Comparison of ENCODE assay signal across 9 mouse cellular contexts in genomic region chr7:142255517-142255916, GRCm38 (mm10). TPM values are rescaled to one million over a fixed set of nuclear protein-coding genes. Genes with fewer than 3 reads are reported as not detected.
DNase-seq lines count a peak whose midpoint lies in the region; ATAC-seq and TF ChIP-seq lines count a peak whose summit lies in the region.
"Had no signal": no experiment of that assay in that cellular context is flagged by ENCODE, and none has a peak within 500 bp of the region (broad histone marks: within the 10 kb centered on the region; RNA-seq: fewer than 3 reads in every experiment).

No protein-coding gene starts in this region.

- DNase-seq in heart, postnatal 10 days, result peak; percentile 31 to 55
- DNase-seq in heart, postnatal 25 days (ENCODE audit: low spot score), result no peak
- DNase-seq in 3T3-L1 (ENCODE audit: low read depth, low spot score) (peak; percentile 53), R1 (ENCODE audit: low read depth, low spot score) (peak; percentile 34)
- DNase-seq in layer of hippocampus, postnatal 10 days (ENCODE audit: low spot score in 2 of 2), result peak; percentile 53 to 54
- DNase-seq in c-Kit-positive CD71-positive TER-119-positive erythroid progenitor cells, embryonic 14.5 days (ENCODE audit: low spot score), result no peak

- peak; percentile 61; the same call in 1 of the 2 replicates for ATAC-seq in monocyte, adult 5-6 weeks (replicated peaks; ENCODE audit: insufficient number of reproducible peaks, low FRiP score, low TSS enrichment, poor library complexity, severe bottlenecking)

- TF ChIP-seq POLR2A in cortical plate, adult 2 months (IDR thresholded peaks at IDR 0.05; ENCODE audit: extremely low read depth, insufficient read depth, low read length), result no peak

- no peak overlapping the region for H3K27ac ChIP-seq in cortical plate, adult 2 months (ENCODE audit: insufficient read depth, low read length)

- no peak overlapping the region for H3K4me3 ChIP-seq in cortical plate, adult 2 months (ENCODE audit: insufficient read depth, low read length)

- intact Hi-C loops in heart, postnatal 10 days (cut with DNase I), result no loop called here
- intact Hi-C loops in heart, postnatal 25 days (cut with DNase I), result no loop called here

- TF ChIP-seq CTCF in cortical plate, adult 2 months (IDR thresholded peaks at IDR 0.05; ENCODE audit: extremely low read depth, insufficient read depth, low read length), result peak; percentile 74

- no peaks in the 10 kb centered on the region for H3K4me1 ChIP-seq in cortical plate, adult 2 months (ENCODE audit: control insufficient read depth, insufficient read depth, low read length)

RNA-seq across cellular contexts. Expression of gene Gm2431, which starts 2.6 kb away (rescaled TPM):
- not detected for total RNA-seq in heart, postnatal 10 days (2021)
- total RNA-seq in heart, postnatal 25 days (2021), result not detected
- polyA plus RNA-seq in cortical plate, adult 2 months (2012; rRNA removed), result not detected in 2 replicates
- total RNA-seq in layer of hippocampus, postnatal 10 days (2021), result not detected
- total RNA-seq in monocyte, adult 5-6 weeks (2017), result not detected in 3 replicates
- total RNA-seq: left cerebral cortex, adult 8-10 months had no signal

RNA-seq across cellular contexts. Expression of gene Gm40460, which starts 14.6 kb away (rescaled TPM):
- total RNA-seq in heart, postnatal 10 days (2021), result not detected
- total RNA-seq in heart, postnatal 25 days (2021), result not detected
- polyA plus RNA-seq in cortical plate, adult 2 months (2012; rRNA removed), result not detected in 2 replicates
- total RNA-seq in layer of hippocampus, postnatal 10 days (2021), result not detected
- total RNA-seq in monocyte, adult 5-6 weeks (2017), result not detected in 3 replicates
- total RNA-seq: left cerebral cortex, adult 8-10 months had no signal

RNA-seq across cellular contexts. Expression of gene Gm4559, which starts 18.6 kb away (rescaled TPM):
- total RNA-seq in heart, postnatal 10 days (2021), result not detected
- total RNA-seq in heart, postnatal 25 days (2021), result not detected
- not detected in 2 replicates for polyA plus RNA-seq in cortical plate, adult 2 months (2012; rRNA removed)
- not detected for total RNA-seq in layer of hippocampus, postnatal 10 days (2021)
- total RNA-seq in monocyte, adult 5-6 weeks (2017), result not detected in 3 replicates
- total RNA-seq: left cerebral cortex, adult 8-10 months had no signal

RNA-seq across cellular contexts. Expression of gene Krtap5-5, which starts 25.7 kb away (rescaled TPM):
- total RNA-seq in heart, postnatal 10 days (2021), result not detected
- not detected for total RNA-seq in heart, postnatal 25 days (2021)
- polyA plus RNA-seq in cortical plate, adult 2 months (2012; rRNA removed), result not detected in 2 replicates
- not detected for total RNA-seq in layer of hippocampus, postnatal 10 days (2021)
- total RNA-seq in monocyte, adult 5-6 weeks (2017), result not detected in 3 replicates
- total RNA-seq: left cerebral cortex, adult 8-10 months had no signal

RNA-seq across cellular contexts. Expression of gene Krtap5-1, which starts 41.4 kb away (rescaled TPM):
- not detected for total RNA-seq in heart, postnatal 10 days (2021)
- total RNA-seq in heart, postnatal 25 days (2021), result not detected
- polyA plus RNA-seq in cortical plate, adult 2 months (2012; rRNA removed), result not detected in 2 replicates
- total RNA-seq in layer of hippocampus, postnatal 10 days (2021), result not detected
- not detected in 3 replicates for total RNA-seq in monocyte, adult 5-6 weeks (2017)
- total RNA-seq: left cerebral cortex, adult 8-10 months had no signal

Comparison
In these comparisons a context has a peak if more than half of its experiments do, and no peak if none do; other contexts are left out.
1. DNase-seq: peak in heart, postnatal 10 days (2 of 2), 3T3-L1 (single experiment), R1 (single experiment) and layer of hippocampus, postnatal 10 days (2 of 2); none in heart, postnatal 25 days (single experiment) and c-Kit-positive CD71-positive TER-119-positive erythroid progenitor cells, embryonic 14.5 days (single experiment).